Mouse (Mus musculus) brain, embryonic 14.5 days (tissue): ENCODE measurements at regions not wholly inside any gene's neighbourhood (a gene's known extent, or its start where the extent isn't known, plus 50 kb on each side); places are given as distances from the start of the nearest gene placed in this dataset.

Experiments
- DNase-seq: peaks from one replicate; pipeline ENCODE4 v3.0.0-alpha.2; 2011; ENCODE audit warnings: low read depth
- CTCF ChIP-seq: fragments of 200-500 bp; IDR thresholded peaks from 2 replicates; pipeline ENCODE4 v1.5.1; 2012; ENCODE audit warnings: inconsistent platforms, mild to moderate bottlenecking, moderate library complexity, borderline replicate concordance; ENCODE audit not compliant: insufficient read depth, insufficient read length; ENCODE audit errors: extremely low read depth
- POLR2A ChIP-seq: fragments of 200-500 bp; IDR thresholded peaks from 2 replicates; pipeline ENCODE4 v1.6.1; 2012; ENCODE audit warnings: mild to moderate bottlenecking, inconsistent platforms, borderline replicate concordance; ENCODE audit not compliant: poor library complexity, insufficient read depth, insufficient read length, severe bottlenecking; ENCODE audit errors: extremely low read depth

DNA sequence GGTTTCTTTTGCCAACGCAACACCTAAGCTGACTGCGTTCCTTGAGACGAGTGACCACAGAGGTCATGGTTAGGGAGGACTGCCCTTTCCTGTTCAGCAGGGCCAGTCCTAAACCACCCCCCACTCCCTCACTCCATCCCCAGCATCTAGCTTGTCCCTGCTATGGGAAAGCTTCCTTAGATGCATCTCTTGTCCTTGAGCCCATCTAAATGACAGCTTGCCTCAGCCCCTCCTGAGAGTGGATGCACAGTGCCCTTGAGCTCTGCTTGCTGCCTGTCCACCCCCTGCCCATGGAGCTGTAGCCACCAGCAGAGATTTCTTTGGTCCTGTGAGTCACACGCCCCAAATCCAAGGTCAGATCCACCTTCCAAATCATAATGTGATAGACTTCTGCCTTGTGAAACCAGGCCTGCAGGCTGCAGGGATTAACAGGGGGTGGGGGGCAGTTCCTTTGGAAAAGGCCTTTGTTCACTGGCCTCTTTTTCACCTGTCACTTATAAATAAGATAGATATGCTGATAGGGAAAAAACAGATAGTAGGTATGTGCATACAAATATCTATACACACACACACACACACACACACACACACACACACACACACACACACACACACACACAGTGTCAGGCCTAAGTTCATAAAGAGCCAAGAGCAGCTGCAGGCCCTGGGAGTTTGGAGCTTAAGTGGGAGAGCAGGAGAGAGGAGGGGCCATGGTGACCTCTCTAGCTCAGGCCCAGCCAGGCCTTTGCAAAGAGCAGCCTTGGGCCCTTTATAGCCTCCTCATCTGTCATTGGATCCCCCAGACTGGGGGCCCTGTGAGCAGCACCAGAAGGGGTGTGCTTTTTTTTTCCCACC, 56.4 kb upstream of the Adra2c start:
- TF ChIP-seq CTCF: no peak
- TF ChIP-seq POLR2A: no peak
- peak; percentile 20 for DNase-seq

DNA sequence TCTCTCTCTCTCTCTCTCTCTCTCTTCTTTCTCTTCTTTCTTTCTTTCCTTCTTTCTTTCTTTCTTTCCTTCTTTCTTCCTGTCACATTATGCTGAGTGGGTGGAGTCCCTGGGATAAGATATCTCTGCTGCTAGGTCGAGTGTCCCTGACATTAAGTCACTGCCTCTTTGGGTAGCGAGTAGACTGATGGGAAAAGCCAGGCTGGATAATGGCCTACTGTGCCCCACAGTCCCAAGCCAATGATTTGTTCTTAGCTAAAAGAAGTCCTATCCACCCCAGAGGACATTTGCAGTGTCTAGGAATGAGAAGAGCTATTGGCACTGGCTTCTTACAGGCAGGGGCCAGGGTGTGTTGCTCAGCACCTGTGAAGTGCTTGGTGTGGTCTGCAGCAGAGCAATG, 61.8 kb upstream of the Adra2c start:
- no peak for DNase-seq
- TF ChIP-seq CTCF (no peak), POLR2A (no peak)

DNA sequence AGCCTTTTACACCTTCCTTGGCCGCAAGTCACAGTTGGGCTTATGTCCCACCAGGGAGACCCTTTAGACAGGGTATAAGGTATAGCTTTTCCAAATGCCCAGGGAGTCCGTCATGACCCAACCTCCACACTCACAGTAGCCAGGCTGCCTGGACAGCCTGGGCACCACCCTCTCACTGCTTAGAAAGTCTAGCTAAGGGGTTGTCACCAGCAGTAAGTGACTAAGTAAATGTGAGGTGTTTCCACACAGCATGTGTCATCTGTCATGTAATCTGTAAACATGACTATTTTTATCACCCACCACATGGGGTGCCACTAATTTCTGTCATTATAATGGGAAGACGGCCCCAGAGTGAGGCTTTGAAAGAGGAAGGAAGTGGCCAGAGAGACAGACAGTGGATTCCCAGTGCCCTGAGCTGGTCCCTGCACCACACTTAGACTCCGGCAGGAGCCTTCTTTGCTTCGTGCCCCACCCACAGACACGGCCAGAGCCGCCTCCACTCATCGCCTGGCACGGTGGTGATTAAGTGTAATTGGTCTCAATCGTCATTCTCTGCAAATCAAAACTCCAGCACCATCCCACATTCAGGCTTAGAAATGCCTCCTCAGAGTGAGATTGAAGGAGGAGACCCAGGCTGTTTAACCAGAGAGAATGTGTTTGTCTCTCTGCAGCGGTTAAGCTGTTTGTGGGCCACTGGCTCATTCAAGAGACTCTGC, 62.5 kb upstream of the Adra2c start:
- no peak for TF ChIP-seq POLR2A
- peak; percentile 14 for DNase-seq

DNA sequence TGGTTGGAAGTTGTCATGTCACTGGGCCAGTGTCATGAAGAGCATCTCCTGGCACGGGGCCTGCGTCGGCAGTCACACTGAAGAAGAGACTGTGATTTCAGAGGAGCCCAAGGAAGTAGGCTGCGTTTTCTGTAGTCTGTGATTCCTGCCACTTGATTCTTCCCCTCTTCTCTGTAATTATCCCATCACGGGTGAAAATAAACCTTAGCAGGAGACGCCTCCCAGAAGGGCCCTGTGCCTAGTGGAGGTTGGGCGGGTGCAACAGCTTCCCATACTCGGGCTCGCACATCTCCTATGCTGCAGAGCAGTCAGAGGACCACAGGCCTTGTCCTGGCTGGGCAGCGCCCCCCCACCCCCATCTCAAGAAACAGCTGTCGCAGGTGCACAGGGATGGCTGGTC, 63.1 kb upstream of the Adra2c start:
- TF ChIP-seq POLR2A (no peak), CTCF (no peak)
- no peak for DNase-seq

DNA sequence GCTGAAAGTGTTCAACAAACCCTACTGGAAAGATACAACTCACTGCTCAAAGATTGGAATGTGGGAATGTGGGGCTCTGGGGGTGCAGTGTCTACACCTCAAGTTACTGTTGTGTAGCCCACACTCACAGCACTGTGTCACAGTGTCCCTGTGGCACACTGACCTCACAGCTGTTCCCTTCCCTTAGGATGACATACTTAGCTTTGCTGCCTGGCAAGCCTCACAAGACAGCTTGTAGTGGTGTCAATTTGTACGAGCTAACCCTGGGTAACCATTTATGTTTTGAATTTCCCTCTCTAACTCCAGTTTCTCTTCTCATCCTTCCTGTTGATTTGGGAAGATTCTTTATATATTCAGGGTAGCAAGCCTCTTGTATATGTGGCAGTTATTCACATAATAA, 68.8 kb upstream of the Adra2c start:
- no peak for DNase-seq
- TF ChIP-seq POLR2A (no peak), CTCF (no peak)

DNA sequence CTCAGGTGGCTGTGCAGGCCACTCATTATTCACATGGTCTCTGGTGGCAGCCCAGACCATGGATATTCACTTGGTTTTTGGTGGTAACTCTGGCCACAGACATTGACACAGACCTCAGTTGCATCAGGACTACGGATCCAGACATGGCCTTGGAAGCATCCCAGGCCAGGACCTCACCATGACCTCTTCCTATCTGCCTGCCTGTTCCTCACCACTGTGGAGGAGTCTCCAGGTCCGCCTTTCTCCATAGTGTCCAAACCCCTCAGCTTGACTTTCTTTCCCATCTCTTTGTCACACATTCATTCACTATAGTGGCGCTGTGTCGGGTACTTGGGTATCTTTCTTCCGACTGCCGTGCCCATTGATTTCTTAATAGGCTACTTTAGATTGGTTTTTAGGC, 74.1 kb upstream of the Adra2c start:
- no peak for DNase-seq
- TF ChIP-seq POLR2A: no peak
- no peak for TF ChIP-seq CTCF

DNA sequence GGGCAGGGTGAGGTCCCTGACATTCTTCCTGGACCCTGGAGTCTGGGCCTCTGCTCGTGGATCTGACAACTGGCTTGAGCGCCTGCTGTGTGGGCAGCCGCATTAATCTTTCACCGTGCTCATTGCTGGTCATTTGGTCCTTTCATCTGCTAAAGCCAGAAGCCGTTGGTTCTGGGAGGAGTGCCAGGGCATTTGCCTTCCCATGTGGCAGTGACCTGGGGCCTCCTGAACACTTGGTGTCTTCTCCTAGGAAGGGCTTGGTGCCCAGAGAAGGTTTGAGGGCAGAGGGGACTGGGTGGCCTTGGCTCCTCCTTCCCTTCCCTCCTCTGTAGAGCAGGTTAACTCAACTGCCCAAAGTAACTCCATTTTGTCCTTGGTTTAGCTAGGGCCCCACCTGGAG, 79.7 kb upstream of the Adra2c start:
- TF ChIP-seq CTCF: no peak
- TF ChIP-seq POLR2A: no peak
- no peak for DNase-seq

DNA sequence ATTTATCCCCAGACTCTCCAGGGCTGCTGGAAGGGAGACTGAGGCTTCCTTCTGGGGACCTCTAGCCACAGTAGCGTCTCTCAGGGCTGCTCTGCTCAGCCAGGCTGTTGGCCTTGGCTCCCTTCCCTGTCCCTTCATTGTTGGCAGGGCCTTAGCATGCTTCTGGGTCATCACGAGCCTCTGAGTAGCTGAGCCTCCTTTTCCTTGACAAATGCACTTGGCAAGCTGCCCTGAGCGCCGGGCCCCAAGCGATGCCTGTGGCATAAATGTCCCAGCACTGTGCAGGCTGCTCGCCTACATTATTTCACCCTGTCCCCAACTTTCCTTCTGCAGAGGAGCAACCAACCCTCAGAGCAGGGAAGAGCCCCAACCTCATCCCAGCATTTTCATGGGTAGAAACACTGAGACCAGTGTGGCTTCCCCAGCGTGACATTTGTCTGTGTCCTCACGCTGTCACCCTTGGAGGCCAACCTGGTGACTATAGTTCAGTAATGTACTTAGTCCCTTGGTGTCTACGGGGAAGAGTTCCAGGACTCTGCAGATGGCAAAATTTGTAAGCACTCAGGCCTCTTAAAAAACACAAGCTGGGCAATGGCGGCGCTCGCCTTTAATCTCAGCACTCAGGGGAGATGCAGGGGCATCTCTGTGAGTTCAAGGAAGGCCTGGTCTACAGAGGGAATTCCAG, 83.7 kb upstream of the Lrpap1 start:
- peak; percentile 93 for DNase-seq
- TF ChIP-seq POLR2A (no peak), CTCF (no peak)

DNA sequence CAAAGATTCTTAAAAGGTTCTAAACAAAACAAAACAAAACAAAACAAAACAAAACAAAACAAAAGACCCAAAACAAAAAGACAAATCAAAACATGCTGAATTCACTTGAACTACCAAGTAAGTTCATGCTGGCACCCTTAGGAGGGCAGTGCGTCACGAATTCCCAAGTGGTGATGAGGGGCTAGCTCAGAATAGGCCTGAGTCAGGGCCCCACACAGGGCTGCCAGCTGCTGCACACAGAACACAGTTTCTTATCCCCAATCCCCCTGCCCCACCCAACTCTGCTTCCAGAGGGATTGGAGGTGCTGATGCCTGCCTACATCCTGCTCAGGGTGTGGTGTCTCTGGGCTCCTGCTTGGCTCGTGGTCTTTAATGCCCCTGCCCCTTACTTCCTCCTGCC, 80.3 kb upstream of the Lrpap1 start:
- no peak for TF ChIP-seq POLR2A
- TF ChIP-seq CTCF: no peak
- no peak for DNase-seq

DNA sequence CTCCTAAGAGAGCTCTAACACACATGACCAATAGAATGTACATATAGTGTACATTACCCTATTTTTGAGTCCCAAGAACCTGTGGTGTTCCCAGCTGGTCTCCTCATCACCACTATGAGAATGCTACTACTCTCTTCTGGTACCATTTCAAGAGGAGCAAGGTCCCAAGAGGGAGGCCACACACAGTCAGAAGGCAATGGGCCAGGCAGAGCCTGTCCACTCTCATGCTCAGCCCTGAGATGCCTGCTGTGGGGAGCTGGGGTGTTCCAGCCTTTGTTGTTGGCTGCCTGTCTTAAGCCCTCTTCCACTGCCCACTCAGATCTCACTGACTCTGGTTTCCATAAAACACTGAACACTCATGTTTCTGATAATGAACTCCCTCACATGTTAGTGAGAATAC, 79.7 kb upstream of the Lrpap1 start:
- DNase-seq: no peak
- no peak for TF ChIP-seq CTCF
- no peak for TF ChIP-seq POLR2A

DNA sequence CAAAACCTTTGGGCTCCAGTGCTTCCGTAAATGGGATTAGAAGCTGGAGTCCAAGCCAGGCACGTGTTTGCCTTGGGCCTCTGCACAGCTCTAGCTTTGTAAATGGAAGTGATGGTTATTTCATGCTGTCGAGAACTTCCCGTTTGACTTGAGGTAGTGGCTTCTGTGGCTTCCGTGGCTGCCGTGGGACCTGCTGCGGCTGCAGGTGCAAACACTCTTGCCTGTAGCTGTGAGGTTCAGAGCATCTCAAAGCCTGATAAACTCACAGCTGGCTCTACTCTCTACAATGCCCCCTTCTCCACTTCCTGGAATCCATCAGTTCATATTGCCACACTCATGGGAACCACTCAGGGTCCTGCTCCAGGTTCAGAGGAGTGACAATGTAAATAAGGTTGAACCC, 77.9 kb upstream of the Lrpap1 start:
- no peak for DNase-seq
- no peak for TF ChIP-seq CTCF
- TF ChIP-seq POLR2A: no peak
